Mouse (Mus musculus) R1 (cell line): ENCODE data around the gene Acsbg1.

Source experiments
- DNase-seq: peaks from one replicate; pipeline ENCODE4 v3.0.0-alpha.2; 2018; ENCODE audit warnings: low read depth, low spot score

Gene Acsbg1

DNA sequence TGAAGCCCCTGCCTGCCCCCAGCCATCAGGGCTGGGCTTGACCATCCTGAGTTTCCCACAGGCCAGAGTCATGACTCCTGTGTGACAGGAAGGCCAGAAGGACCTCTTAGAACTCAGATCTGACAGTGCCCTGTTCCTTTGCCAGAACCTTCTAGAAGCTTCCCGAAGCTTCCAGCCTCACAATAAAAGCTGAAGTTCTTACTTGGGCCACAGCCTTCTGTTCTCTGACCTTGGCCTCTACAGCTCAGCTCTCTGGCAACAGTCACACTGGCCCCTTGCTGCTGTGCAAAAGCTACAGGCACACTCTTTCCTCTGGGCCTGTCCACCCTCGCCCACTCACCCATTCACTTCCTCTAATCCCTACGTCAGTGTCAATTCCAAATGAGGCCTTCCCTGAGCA, 10.3 kb upstream of the Acsbg1 start:
- no peak for DNase-seq

DNA sequence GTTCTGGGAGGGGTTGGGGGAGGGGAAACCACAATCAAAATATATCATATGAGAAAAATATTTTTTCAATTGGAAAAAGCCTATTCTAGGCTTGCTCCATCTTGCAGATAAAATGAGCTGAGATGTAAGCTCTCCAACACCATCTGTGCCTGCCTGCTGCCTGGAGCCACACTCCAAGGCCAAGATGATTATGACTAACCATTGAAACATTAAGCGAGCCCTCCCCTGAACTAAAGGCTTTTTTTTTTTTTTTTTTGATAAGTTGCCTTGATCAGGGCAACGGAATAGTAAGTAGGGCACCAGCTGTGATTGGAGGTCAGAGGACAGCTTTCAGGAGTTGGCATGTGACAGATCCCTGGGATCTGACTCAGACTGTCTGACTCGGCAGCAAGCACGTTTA, 6.8 kb upstream of the Acsbg1 start:
- DNase-seq: no peak

DNA sequence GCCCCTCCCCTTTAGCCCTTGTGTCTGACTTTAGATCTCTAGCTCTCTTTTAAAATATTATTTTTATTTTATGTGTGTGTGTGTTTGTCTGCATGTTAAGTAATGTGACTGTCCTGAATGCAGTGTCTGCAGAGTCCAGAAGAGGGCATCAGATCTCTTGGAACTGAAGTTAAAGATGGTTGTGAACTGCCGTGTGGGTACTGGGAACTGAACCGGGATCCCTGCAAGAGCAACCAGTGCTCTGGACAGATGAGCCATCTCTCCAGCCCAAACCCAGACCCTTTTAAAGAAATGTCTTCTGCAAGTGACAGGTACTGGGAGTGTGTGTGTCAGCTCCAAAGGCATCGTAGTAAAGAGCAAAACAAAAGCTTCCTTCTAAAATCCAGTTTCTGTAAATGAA, 4.4 kb upstream of the Acsbg1 start:
- peak; percentile 50 for DNase-seq

DNA sequence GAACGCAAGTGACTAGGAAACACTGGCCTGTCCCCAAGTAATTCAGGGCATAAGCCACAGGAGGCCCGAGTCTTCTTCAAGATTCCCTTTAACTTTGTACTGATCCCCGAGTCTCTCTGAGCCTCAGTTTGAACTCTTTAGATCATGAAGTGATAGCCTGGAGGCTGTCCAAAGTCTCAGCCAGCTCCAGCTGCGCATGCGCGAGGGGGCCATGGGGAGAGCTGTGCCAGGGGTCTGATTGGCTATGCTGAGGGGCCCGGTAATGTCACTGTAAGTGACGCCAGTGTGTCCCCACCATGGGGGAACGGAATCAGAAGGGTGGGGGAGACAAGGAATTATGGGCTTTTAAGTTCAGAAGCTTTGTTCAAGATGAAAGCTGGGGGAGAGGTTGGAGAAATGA, 2.7 kb upstream of the Acsbg1 start:
- DNase-seq: no peak

DNA sequence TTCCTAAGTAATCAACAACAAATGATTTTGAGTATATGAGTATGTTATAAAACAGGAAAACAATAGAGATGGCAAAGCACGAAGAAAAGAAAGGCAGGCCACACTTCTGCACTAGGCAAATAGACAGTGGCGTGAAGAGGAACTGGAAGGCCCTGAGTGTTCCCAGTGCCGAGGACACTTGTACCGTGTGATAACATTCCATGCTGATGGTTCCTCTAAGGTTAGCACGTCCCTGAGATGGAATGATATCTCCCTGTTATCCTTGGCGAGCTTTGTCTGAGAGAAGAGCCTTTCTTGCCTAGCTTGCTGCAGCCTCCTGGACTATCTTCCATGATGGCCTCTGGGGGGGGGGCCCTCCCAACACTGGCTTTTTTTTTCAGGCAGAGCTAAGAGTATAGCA, 2.9 kb downstream of the Acsbg1 start:
- no peak for DNase-seq

DNA sequence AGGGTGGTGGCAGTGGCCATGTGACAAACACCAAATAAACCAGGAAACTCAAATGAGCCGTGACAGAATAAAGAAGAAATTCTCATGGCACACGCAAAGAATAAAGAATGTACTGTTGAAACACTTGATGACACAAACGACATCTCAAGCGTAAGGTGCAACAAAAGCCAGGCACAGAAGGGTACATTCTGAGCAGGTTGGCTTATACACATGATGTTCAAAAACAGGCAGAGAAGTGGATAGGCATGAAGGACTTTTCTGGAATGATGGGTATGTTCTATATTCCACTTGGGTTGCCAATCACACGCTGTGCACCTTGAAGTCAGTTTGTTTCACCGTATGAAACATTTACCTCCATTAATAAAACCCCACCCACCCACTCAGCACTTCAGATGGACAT, 5.3 kb downstream of the Acsbg1 start:
- DNase-seq: no peak

DNA sequence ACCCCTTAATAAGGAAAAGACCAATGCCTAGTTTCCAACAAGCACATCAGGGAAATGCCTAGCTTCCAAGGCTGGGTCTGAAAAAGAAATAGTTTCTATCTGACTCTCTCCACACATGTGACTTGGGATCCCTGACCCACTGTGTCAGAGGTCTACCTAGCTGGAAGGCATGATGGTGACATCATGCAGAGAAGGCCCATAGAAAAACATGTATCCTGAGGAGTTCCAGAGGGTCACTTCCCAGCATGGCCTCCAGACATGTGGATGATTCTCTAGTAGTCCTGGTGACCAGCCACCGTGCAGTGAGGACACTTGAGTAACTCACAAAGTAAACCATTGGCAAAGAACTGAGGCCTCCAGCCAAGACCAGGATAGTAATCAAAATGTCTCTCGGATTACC, 5.8 kb downstream of the Acsbg1 start:
- DNase-seq: no peak

DNA sequence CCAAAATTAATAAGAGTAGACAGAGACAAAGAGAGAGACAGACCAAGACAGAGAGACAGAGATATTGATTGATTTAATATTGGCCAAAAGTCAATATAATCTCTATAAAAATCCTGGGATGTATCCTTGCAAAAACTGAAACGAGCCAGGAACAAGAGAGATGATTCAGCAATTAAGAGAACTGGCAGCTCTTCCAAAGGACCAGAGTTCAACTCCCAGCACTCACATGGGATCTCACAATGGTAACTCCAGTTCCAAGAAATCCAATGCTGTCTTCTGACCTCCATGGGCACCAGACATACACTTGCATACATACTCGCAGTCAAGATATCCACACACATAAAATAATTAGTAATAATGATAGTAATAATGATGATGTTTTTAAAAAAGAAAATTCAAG, 8.9 kb downstream of the Acsbg1 start:
- no peak for DNase-seq

DNA sequence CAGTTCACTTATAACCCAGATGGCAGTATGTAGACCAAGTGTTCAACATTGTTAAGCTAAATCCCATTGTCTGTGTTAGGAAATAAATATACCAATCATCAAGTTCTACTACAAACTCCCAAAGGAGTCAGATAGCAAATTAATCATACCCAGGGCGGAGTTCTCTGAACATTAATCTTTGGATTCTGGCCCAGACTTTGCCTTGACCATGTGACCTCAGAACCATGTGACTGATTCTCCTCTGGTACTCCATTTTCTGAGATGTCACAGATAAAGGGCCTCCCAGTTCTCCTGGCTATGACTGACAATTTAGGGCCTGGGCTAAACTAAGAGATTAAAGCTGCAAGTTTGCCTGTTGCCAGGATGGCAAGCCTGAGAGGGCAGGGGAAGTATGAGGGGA, 12.3 kb downstream of the Acsbg1 start:
- DNase-seq: no peak

DNA sequence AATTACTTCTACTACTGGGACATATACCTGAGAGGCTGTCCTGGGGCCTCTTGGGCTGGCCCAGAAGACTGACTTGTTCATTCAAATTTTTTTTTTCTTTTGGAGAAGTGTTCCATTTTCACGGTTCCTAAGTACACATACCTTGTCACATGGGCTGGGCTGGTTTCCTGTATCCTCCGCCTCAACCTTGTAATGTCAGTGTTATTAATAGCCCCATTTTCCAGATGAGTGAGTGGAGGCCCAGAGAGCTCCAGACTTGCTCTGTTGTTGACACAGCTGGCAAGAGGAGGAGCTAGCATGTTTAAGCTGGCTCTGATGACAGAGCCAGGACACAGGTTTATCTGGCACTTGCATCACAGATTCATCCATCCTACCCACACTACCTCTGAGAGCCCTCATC, 14.2 kb downstream of the Acsbg1 start:
- DNase-seq: no peak

DNA sequence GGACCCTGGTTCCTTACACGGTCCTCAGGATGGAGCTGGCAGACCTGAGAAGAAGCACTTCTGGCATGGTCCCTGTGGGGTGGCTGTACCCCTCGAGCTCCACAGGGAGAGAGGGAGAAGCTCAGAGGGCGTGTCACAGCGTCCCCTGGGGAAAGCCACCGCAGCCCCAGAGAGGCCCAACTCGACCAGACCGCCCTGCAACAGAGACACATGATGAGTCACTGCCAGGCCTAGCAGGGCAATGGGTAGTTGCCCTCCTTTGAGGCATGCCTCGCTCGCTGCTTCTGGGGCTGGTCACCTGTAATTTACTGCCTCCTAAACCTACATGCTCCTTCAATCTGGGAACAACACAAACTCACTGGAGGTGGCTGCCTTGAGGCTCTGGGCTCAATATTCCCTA, 15.4 kb downstream of the Acsbg1 start:
- no peak for DNase-seq

DNA sequence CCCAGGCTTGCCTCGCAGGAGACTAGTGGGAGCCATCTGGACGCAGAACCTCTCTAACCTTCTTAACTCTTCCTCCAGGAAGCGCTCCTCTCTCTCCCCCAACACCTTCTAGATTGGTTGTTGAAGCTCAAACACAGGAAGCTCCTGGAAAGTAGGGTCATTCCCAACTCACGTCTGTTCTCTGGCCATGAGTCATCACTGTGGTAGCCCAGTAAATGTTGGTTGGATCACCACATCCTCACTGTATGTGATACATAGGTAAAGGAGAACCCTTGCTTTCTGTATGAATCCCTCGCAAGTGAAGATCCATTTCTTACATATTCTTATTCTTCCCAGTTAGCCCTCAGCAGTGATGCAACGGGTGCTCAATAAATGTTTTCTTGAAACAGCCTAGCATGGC, 16.1 kb downstream of the Acsbg1 start:
- DNase-seq: no peak

DNA sequence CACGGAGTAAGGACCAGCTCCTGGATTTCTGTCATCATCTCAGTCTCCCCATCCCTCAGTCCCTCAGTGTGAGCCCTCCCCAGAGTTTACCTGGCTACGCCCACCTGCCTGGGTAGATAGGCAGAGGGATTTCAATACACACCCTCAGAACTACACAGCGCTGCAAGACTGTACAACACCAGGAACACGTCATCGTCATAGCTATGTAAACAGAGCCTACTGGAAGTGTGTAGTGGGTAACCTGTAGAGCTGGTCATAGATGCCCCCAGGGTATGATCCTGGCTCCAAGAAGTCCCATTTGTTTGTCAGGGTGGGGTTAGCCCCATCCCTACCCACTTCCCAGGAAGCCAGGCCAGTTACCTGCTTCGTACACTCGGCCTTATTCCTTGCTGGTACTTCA, 18.5 kb downstream of the Acsbg1 start:
- no peak for DNase-seq

DNA sequence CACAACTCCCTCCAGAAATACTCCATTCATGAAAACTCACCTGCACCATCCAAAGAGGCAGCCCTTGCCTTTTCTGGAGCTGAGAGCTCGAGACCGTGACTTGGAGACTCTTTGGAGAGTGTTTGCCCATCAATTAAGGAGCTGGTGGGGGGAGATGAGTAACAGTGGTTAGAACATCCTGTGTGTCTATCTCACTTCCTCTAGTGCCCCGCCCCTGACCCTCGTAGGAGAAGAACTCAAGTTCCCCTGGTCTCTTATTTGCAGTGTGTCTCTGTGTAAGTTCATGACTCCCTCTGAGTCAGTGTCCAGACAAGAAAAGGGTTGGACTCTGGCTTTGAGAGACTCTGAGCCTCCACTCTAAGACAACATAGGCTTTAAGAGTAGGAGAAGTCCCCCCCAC, 19.1 kb downstream of the Acsbg1 start:
- no peak for DNase-seq

DNA sequence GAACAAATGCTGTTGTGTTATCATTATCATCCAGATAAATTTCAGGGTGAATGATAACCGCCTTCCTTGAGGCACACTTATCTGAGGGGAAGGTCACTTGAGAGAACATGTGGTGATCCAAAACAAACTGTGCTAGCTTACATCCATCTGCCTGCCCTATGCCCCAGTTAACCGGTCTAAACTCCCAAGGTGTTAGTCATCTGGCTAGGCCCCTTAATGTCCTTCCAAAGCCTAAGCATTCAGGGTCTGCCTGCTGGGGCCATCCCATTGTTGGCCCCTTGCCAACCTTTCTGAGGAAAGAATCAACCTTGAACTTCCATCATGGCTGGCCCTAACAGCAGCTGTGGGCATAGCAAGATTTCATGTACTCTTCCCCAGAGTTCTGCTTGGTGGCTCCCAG, 19.5 kb downstream of the Acsbg1 start:
- no peak for DNase-seq

DNA sequence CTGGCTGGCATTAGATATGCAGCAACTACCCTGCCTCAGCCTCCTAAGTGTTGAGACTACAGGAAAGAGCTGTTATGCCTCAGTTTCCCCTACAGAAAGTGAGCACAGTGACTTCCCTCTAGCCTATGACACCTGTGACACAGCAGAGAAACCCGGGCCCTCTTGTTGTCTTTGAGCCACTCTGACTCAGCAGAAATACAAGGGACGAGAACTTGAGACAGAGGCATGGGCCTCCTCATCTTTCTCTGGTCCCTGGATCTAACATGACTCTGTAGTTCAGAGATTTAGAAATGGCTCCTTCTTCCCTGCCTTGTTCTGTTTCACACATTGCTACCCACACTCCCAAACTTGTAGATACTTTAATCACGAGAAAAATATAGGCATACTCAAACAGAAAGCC, 20.1 kb downstream of the Acsbg1 start:
- no peak for DNase-seq

DNA sequence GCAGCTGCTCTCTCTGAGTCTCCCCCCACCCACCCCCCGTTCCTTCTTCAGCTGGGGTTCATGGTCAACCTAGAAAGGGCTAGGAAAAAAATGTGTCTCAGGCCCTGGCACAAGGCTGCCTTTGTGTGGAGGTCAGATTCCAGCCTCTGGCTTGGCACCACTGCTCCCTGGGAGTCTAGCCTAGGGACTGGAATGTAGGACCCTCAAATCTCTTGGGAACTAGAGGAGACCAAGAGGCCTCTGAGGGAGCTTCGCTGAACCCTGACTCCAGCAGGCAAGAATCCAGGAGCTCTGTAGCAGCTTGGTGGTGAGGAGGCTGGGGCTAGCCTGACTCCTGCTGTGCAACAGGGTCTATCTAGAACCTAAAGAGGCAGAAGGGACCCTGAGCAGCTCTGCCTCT, 22.5 kb downstream of the Acsbg1 start:
- no peak for DNase-seq

DNA sequence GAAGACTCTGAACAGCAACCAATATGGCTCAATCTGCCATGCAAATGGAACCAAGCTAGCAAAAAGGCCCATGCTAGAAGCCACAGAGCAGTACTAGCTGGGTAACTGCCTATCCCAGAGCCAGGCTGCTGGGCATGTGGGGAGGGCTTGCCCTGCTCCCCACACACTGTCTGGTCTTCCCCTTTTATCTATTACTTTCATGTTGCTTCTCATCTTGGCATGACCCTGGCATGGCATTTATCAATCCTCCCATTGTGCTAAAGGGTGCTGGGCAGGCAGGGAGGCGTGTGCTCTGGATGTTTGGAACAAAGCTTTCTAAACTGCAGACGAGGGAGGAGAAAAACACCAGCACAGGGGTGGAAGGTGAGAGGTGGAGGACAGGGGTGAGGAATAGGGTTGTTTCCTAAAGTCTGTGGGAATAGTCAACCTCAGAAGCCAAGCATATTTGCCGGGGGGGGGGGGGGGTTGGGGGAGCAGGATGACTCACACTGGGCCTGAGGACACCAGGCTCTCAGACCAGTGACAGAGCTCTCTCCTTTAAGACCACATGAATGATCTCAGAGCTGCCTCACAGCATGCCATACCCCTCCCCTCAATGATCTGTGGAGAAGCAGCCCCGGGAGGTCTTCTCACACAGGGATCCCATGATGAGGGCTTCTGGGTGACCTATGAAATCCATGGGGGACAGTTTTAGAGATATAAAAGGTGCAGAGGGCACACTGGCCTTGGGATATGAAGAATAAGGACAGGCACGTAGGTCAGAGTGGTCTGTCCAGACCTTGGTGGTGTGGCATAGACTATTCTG, 24.0 kb downstream of the Acsbg1 start:
- no peak for DNase-seq

DNA sequence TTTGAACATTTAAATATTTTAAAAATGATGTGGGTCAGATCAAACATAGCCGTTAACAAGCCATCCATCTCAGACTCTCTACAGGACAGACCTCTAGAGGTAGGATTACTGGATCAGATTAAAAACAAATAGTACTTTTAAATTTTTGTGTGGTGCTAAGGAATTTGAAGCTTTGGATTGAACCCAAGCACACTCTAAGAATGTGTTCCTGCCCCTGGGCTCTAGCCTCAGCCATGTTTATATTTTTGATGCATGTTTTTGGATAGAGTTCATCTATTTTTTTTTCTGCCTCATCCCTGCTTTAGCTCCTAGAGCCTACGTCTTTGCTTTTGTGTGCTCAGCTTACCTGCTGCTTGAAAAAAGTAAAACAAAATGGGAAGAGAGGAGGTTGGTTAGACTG, 28.3 kb downstream of the Acsbg1 start:
- no peak for DNase-seq

DNA sequence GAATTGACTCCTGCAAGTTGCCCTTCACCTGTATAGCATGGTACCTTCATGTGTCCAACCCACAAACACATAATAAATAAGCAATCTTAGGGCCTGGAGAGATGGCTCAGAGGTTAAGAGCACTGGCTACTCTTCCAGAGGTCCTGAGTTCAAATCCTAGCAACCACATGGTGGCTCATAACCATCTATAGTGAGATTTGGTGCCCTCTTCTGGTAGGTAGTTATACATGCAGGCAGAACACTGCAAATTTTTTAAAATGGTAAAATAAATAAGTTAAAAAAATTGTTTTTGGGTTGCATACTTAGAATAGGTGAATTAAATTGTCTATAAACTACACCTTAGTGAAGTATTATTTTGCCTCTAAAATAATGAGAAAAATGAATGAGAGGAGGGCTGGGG, 30.8 kb downstream of the Acsbg1 start:
- no peak for DNase-seq

DNA sequence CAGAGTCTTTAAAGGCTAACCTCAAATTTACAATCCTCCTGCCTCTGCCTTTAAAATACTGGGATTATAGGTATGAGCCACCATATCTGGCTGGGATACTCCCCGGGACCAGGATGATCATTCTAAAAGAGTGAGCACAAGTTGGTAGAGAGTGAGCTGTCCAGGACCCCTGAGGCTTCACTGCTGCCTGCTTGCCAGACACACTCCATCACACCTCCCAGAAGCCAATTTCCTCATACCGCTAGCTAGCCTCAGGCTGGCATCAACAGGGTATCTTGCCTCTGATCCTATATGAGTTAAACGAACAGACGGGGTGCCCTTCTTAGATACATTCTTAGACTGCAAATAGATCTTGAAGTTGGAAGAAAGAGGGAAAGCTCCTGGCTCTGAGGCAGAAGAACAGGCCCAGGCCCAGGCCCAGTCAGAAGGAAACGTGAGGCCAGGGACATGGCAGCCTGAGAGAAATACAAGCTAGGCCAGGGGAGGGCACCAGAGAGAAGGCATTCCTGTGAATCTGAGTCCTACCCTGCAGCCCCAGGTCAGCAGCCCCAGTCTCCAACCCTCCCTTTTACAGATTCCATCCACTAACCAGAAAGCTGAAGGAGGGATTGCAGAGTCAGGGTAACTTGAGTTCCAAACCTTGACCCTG, 31.9 kb downstream of the Acsbg1 start:
- no peak for DNase-seq

DNA sequence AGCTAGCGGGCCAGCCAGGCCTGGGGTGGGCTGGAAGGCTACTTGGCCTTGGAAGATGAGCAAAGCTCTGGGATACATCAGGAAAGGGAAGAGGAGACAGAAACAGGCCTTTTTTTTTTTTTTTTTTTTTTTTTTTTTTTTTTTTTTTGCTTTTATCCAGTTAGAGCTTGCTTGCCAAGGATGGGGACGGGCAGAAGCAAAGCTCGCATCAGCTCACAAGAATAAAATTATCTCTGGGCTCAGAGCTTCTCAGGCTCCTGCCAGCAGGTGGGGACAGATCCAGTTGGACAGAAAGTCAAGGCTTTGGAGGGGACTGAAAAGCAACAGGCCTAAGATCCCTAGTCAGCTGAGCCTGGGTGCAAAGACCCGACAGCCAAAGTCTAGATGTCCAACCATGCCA, 32.9 kb downstream of the Acsbg1 start:
- DNase-seq: no peak

DNA sequence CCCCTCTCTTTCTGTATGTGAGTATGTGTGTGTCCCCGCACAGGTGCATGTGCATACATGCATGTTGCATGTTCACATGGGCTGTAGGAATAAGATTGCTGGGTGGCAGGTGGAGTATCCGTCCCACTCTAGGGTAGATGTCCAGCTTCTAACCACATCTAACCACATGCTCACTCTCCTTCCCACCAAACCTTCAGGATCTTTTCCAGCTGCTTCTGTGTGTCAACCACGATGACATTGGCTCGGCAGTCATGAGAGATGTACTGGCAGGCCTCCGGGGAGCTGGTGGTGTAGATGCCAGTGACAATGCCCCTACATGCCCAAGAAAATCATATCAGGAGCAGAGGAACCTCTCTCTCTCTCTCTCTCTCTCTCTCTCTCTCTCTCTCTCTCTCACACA, 34.4 kb downstream of the Acsbg1 start:
- DNase-seq: no peak
